Comparison of ENCODE assay signal across 8 mouse cellular contexts in genomic region chr17:33956336-33956735, GRCm38 (mm10). TPM values are rescaled to one million over a fixed set of nuclear protein-coding genes. Genes with fewer than 3 reads are reported as not detected.
DNase-seq lines count a peak whose midpoint lies in the region; ATAC-seq and TF ChIP-seq lines count a peak whose summit lies in the region.

No protein-coding gene starts in this region.

- H3K4me3 ChIP-seq in erythroblast, embryonic 14.5 days (replicated peaks), result peak overlapping the region; percentile 91
- H3K4me3 ChIP-seq in testis, adult 2 months (ENCODE audit: control insufficient read depth, low read depth, low read length), result peak overlapping the region; percentile 99
- H3K4me3 ChIP-seq in liver, embryonic 11.5 days (ENCODE audit: low read depth, low read length), result peak overlapping the region; percentile 85

- peak overlapping the region; percentile 100 for H3K4me2 ChIP-seq in liver, embryonic 11.5 days

- peak overlapping the region; percentile 95 for H3K27ac ChIP-seq in testis, adult 2 months (ENCODE audit: control insufficient read depth, insufficient read depth, low read depth, low read length)
- peak overlapping the region; percentile 90 for H3K27ac ChIP-seq in liver, embryonic 11.5 days (ENCODE audit: low read depth, low read length)

- ATAC-seq in erythroblast, adult 5-6 weeks (replicated peaks; ENCODE audit: low FRiP score, poor library complexity, severe bottlenecking), result no peak
- no peak for ATAC-seq in liver, embryonic 11.5 days (replicated peaks; ENCODE audit: low FRiP score)
- no peak for ATAC-seq in inflammation-experienced regulatory T-cells, adult 6 months
- ATAC-seq in megakaryocyte-erythroid progenitor cell, adult 5-6 weeks (replicated peaks; ENCODE audit: low FRiP score, low TSS enrichment, poor library complexity, severe bottlenecking), result no peak

- peaks cover 72% of the 10 kb centered on the region for H3K36me3 ChIP-seq in erythroblast, embryonic 14.5 days (ENCODE audit: control insufficient read depth)
- no peaks in the 10 kb centered on the region; the same call in none of the 2 replicates for H3K36me3 ChIP-seq in testis, adult 2 months (ENCODE audit: control insufficient read depth, insufficient read depth, low read length)
- peaks cover 49% of the 10 kb centered on the region for H3K36me3 ChIP-seq in liver, embryonic 11.5 days (ENCODE audit: control insufficient read depth, insufficient read depth, low read length)

- H3K27me3 ChIP-seq in erythroblast, embryonic 14.5 days (ENCODE audit: control insufficient read depth), result no peaks in the 10 kb centered on the region
- no peaks in the 10 kb centered on the region for H3K27me3 ChIP-seq in testis, adult 2 months (ENCODE audit: control insufficient read depth, insufficient read depth, low read length)
- H3K27me3 ChIP-seq in liver, embryonic 11.5 days (replicated peaks; ENCODE audit: control insufficient read depth, insufficient read depth, low read length), result no peaks in the 10 kb centered on the region

- TF ChIP-seq CTCF in testis, adult 2 months (IDR thresholded peaks at IDR 0.05; ENCODE audit: control insufficient read depth, insufficient read depth, insufficient replicate concordance, low read depth, low read length), result no peak

- peaks cover 58% of the 10 kb centered on the region for H3K4me1 ChIP-seq in erythroblast, embryonic 14.5 days (ENCODE audit: control insufficient read depth)
- peaks cover 12% of the 10 kb centered on the region for H3K4me1 ChIP-seq in testis, adult 2 months (ENCODE audit: control insufficient read depth, insufficient read depth, low read length)
- peaks cover 34% of the 10 kb centered on the region for H3K4me1 ChIP-seq in liver, embryonic 11.5 days (replicated peaks; ENCODE audit: control insufficient read depth, insufficient read depth, low read length)

- no peaks in the 10 kb centered on the region for H3K9me3 ChIP-seq in erythroblast, embryonic 14.5 days (ENCODE audit: control insufficient read depth, low read length)
- H3K9me3 ChIP-seq in liver, embryonic 11.5 days (ENCODE audit: control insufficient read depth, low read length), result no peaks in the 10 kb centered on the region

- 5% methylated on average over 10 of the region's 10 CpGs for WGBS in liver, embryonic 11.5 days

- peak overlapping the region; percentile 97 for H3K9ac ChIP-seq in liver, embryonic 11.5 days (ENCODE audit: low read depth, low read length)

- no peak for DNase-seq in testis, postnatal 14 days (ENCODE audit: low spot score)
- no peak for DNase-seq in liver, embryonic 11.5 days (ENCODE audit: low spot score)
- DNase-seq in spleen, postnatal 4 days (ENCODE audit: low spot score in 2 of 2), result no peak

- no peak for TF ChIP-seq POLR2A in testis, adult 2 months (IDR thresholded peaks at IDR 0.05; ENCODE audit: control insufficient read depth, low read depth, low read length)

RNA-seq across cellular contexts. Expression of gene Rps18, which starts 0.5 kb away (rescaled TPM):
- polyA plus RNA-seq in erythroblast, embryonic 14.5 days (2012), result 11.8 and 13.8 TPM in 2 replicates
- total RNA-seq in erythroblast, adult 5-6 weeks (2015; ENCODE audit: low replicate concordance), result 758 and 917 TPM in 2 replicates
- total RNA-seq in erythroblast, adult 5-6 weeks (2017; ENCODE audit: low replicate concordance), result 207 and 301 TPM in 2 replicates
- 212 and 239 TPM in 2 replicates for polyA plus RNA-seq in testis, adult 2 months (2012; rRNA removed)
- 2,164 and 2,343 TPM in 2 replicates for polyA plus RNA-seq in liver, embryonic 11.5 days (2014; fragmentation: Nextera tagmentation; extraction: Ambion mirVana)
- polyA plus RNA-seq in inflammation-experienced regulatory T-cells, adult 6 months (2017; shearing (Covaris generic)), result 1,000 to 10,000 TPM; 3,532 to 7,587 (median 7,167) TPM
- total RNA-seq in megakaryocyte-erythroid progenitor cell, adult 5-6 weeks (2014; fragmentation: Nextera tagmentation), result 6,055 and 6,432 TPM in 2 replicates
- total RNA-seq in megakaryocyte-erythroid progenitor cell, adult 5-6 weeks (2017), result 1,728 and 1,730 TPM in 2 replicates

RNA-seq across cellular contexts. Expression of gene Vps52, which starts 0.7 kb away (rescaled TPM):
- 10.1 and 11.6 TPM in 2 replicates for polyA plus RNA-seq in erythroblast, embryonic 14.5 days (2012)
- total RNA-seq in erythroblast, adult 5-6 weeks (2015; ENCODE audit: low replicate concordance), result 8.2 and 11.3 TPM in 2 replicates
- total RNA-seq in erythroblast, adult 5-6 weeks (2017; ENCODE audit: low replicate concordance), result 13.0 and 17.0 TPM in 2 replicates
- 45.7 and 48.5 TPM in 2 replicates for polyA plus RNA-seq in testis, adult 2 months (2012; rRNA removed)
- polyA plus RNA-seq in liver, embryonic 11.5 days (2014; fragmentation: Nextera tagmentation; extraction: Ambion mirVana), result 47.2 and 49.1 TPM in 2 replicates
- 10 to 100 TPM; 27.6 to 30.0 (median 27.8) TPM for polyA plus RNA-seq in inflammation-experienced regulatory T-cells, adult 6 months (2017; shearing (Covaris generic))
- total RNA-seq in megakaryocyte-erythroid progenitor cell, adult 5-6 weeks (2014; fragmentation: Nextera tagmentation), result 41.4 and 51.4 TPM in 2 replicates
- 17.4 and 26.2 TPM in 2 replicates for total RNA-seq in megakaryocyte-erythroid progenitor cell, adult 5-6 weeks (2017)

RNA-seq across cellular contexts. Expression of gene B3galt4, which starts 5.0 kb away (rescaled TPM):
- 0.21 and 0.45 TPM in 2 replicates for polyA plus RNA-seq in erythroblast, embryonic 14.5 days (2012)
- total RNA-seq in erythroblast, adult 5-6 weeks (2015; ENCODE audit: low replicate concordance), result not detected in 2 replicates
- 0.70 and 0.94 TPM in 2 replicates for total RNA-seq in erythroblast, adult 5-6 weeks (2017; ENCODE audit: low replicate concordance)
- polyA plus RNA-seq in testis, adult 2 months (2012; rRNA removed), result 9.1 and 10.4 TPM in 2 replicates
- 2.9 and 3.5 TPM in 2 replicates for polyA plus RNA-seq in liver, embryonic 11.5 days (2014; fragmentation: Nextera tagmentation; extraction: Ambion mirVana)
- polyA plus RNA-seq in inflammation-experienced regulatory T-cells, adult 6 months (2017; shearing (Covaris generic)), result 10 to 100 TPM; 12.8 to 15.1 (median 13.9) TPM
- total RNA-seq in megakaryocyte-erythroid progenitor cell, adult 5-6 weeks (2014; fragmentation: Nextera tagmentation), result 0.90 and 1.8 TPM in 2 replicates
- 2.7 TPM in 1 of 2 replicates, not detected in the other for total RNA-seq in megakaryocyte-erythroid progenitor cell, adult 5-6 weeks (2017)

RNA-seq across cellular contexts. Expression of gene Wdr46, which starts 15.9 kb away (rescaled TPM):
- 6.0 and 6.7 TPM in 2 replicates for polyA plus RNA-seq in erythroblast, embryonic 14.5 days (2012)
- 4.0 and 15.9 TPM in 2 replicates for total RNA-seq in erythroblast, adult 5-6 weeks (2015; ENCODE audit: low replicate concordance)
- 7.5 and 8.5 TPM in 2 replicates for total RNA-seq in erythroblast, adult 5-6 weeks (2017; ENCODE audit: low replicate concordance)
- polyA plus RNA-seq in testis, adult 2 months (2012; rRNA removed), result 25.1 and 25.4 TPM in 2 replicates
- polyA plus RNA-seq in liver, embryonic 11.5 days (2014; fragmentation: Nextera tagmentation; extraction: Ambion mirVana), result 62.6 and 67.0 TPM in 2 replicates
- 10 to 100 TPM in 2 of 3 experiments, 1 to 10 TPM in 1; 6.8 to 11.0 (median 10.1) TPM for polyA plus RNA-seq in inflammation-experienced regulatory T-cells, adult 6 months (2017; shearing (Covaris generic))
- total RNA-seq in megakaryocyte-erythroid progenitor cell, adult 5-6 weeks (2014; fragmentation: Nextera tagmentation), result 75.2 and 76.4 TPM in 2 replicates
- 78.8 and 105 TPM in 2 replicates for total RNA-seq in megakaryocyte-erythroid progenitor cell, adult 5-6 weeks (2017)

RNA-seq across cellular contexts. Expression of gene Pfdn6, which starts 16.2 kb away (rescaled TPM):
- polyA plus RNA-seq in erythroblast, embryonic 14.5 days (2012), result 48.7 and 66.5 TPM in 2 replicates
- 15.9 and 38.0 TPM in 2 replicates for total RNA-seq in erythroblast, adult 5-6 weeks (2015; ENCODE audit: low replicate concordance)
- 22.9 TPM in 2 replicates for total RNA-seq in erythroblast, adult 5-6 weeks (2017; ENCODE audit: low replicate concordance)
- polyA plus RNA-seq in testis, adult 2 months (2012; rRNA removed), result 54.8 and 58.7 TPM in 2 replicates
- 266 and 286 TPM in 2 replicates for polyA plus RNA-seq in liver, embryonic 11.5 days (2014; fragmentation: Nextera tagmentation; extraction: Ambion mirVana)
- 100 to 1,000 TPM; 114 to 135 (median 124) TPM for polyA plus RNA-seq in inflammation-experienced regulatory T-cells, adult 6 months (2017; shearing (Covaris generic))
- total RNA-seq in megakaryocyte-erythroid progenitor cell, adult 5-6 weeks (2014; fragmentation: Nextera tagmentation), result 192 and 240 TPM in 2 replicates
- 209 and 235 TPM in 2 replicates for total RNA-seq in megakaryocyte-erythroid progenitor cell, adult 5-6 weeks (2017)

Comparison
In these comparisons a context has a peak if more than half of its experiments do, and no peak if none do; other contexts are left out.
1. RNA of gene Rps18, which starts 0.5 kb away (polyA plus RNA-seq): 3,532 to 7,587 TPM in inflammation-experienced regulatory T-cells, adult 6 months, 2,164 to 2,343 TPM in liver, embryonic 11.5 days and 212 to 239 TPM in testis, adult 2 months; 11.8 to 13.8 TPM in erythroblast, embryonic 14.5 days; every median in the first group is over 10 times any median in the second.
2. Peak in every context shown above with its lines, with median percentiles within 50 percentile points of each other: H3K4me3 ChIP-seq.